Mouse (Mus musculus) large intestine, adult 2 months (tissue): Measurements from ENCODE around the gene Cysltr2. TPM values are rescaled to one million over a fixed set of nuclear protein-coding genes. Genes with fewer than 3 reads are reported as not detected.

ENCODE experiments used
- DNase-seq: peaks from one replicate; pipeline ENCODE4 v3.0.0-alpha.2; 2012; ENCODE audit warnings: low read depth, low spot score
- WGBS: fragments of 180-500 bp; shearing (Covaris S2); methylation state at CpG from one replicate; pipeline ENCODE4 v1.1.7; 2018; 5-methylcytosine and 5-hydroxymethylcytosine counted together
- polyA plus RNA-seq: library from polyadenylated mRNA; depleted of rRNA; stranded (reverse); fragments of >200 nt; gene quantifications from 2 replicates; pipeline ENCODE4 v1.2.3, GENCODE M21; 2012; rRNA removed

The Cysltr2 gene
- 3.7 and 5.3 TPM in 2 replicates for polyA plus RNA-seq

DNA sequence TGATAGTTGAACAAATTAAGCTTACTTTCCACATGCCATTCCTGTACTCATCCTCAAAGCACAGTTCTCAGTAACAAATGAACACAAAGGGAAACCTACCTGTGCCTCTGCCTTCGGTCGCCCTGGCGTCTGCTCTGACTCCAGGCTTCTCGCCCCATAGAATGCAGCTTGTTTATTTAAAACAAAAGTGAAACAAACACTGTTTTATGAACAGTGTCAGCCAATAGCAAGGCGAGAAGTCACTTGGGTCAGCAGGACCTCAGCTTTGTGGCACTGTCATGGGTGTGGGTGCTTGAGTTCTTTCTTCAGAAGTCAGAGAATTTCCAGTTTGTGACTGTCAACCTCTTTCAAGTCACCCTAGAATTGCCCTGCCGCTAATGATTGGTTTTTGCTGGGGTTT lies at the start of gene Cysltr2:
Cysltr2 (minus strand) TSS at position 178 of the 400 bp plus-strand sequence.
- 43% methylated on average over 6 of the region's 6 CpGs for WGBS
- no peak for DNase-seq

GRCm38 (mm10) chr14:73094802-73095550 lies 46.1 kb upstream of the Cysltr2 start:
- 62% methylated on average over 13 of the region's 13 CpGs for WGBS
- no peak for DNase-seq

DNA sequence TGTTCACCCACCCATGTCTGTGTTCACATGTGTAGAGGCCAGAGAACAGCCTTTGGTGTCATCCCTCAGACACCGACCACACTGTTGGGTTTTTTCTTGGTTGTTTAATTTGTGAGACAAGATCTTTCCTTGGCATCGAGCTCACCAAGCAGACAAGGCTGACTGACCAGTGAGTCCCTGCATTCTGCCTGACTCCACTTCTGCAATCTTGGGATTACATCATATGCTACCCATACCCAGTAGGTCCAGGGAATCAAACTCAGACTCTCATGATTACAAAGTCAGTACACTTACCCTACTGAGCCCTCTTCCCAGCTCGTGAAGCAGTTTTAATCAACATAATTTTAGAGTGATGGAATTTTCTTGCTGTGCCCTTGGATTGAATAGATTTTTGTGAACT lies 44.0 kb upstream of the Cysltr2 start:
- no peak for DNase-seq
- WGBS, result 87% methylated on average over 3 of the region's 3 CpGs

GRCm38 (mm10) chr14:73088224-73088623 lies 39.3 kb upstream of the Cysltr2 start:
- WGBS, result 88% methylated on average over 1 of the region's 1 CpGs
- DNase-seq, result no peak

DNA sequence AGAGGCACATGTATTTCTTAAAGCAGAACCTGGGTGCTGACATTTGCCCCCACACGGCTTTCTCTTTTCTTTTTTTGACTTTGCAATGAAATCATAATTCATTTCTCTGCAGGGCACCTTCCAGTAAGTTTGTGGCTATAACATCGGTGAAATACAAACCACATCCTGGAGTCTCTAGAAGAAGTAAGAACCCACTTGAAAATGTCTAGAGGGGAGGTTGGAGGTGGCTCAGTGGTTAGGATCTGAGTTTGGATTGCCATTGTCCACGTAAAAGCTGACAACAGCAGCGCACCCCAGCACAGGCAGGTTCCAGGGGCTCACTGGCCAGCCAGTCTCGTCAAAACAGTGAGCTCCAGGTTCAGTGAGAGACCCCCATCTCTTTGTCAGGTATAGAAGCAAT lies 38.8 kb upstream of the Cysltr2 start:
- DNase-seq, result no peak

GRCm38 (mm10) chr14:73087247-73087646 lies 38.3 kb upstream of the Cysltr2 start:
- WGBS, result 77% methylated on average over 5 of the region's 5 CpGs
- DNase-seq, result no peak

More for the DNA sequence above, 38.8 kb upstream of the Cysltr2 start:
- WGBS, result 83% methylated on average over 5 of the region's 5 CpGs

GRCm38 (mm10) chr14:73086425-73086824 lies 37.5 kb upstream of the Cysltr2 start:
- 58% methylated on average over 3 of the region's 3 CpGs for WGBS
- no peak for DNase-seq

DNA sequence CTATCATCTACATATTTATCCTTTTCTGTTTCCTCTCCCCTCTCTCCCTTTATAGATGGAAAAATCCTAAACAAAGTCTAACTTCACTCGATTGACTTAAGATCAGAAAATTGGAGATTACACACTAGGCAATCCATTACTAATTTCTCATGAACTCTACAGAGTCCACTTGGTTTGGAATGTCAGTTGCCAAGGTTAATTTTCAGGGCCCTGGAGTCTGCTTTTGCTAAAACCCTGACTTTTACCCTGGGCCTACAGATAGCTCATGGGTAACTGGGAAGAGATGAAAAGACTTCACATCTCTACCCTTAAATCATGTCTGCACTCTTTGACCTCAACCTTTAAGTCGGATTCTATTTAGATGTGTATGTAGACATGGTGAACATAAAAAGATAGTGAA lies 34.6 kb upstream of the Cysltr2 start:
- no peak for DNase-seq
- WGBS, result 58% methylated on average over 2 of the region's 2 CpGs

DNA sequence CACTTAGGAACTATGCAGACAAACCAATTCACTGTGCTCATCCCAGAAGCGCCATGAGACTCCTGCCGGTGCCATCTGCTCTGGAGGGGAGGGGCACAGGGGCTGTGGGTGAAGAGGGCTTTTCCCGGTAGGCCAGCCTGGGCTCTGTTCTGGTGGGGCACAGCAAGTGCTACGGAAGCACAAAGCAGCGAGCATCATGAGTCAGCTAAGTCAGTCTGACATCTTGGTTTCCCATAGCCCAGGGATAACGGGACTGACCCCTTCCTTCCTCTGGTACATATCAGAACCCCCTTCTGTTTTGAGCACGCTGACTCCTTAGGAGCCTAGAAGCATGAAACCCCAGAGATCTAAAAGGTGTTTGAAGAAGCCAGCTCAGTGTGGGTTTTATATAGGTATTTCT lies 15.5 kb upstream of the Cysltr2 start:
- DNase-seq, result no peak
- WGBS, result 81% methylated on average over 7 of the region's 7 CpGs

- WGBS, result 75% methylated on average over 2 of the region's 2 CpGs
- DNase-seq, result no peak
These were observed 9.8 kb upstream of the Cysltr2 start for GRCm38 (mm10) chr14:73058755-73059154.

DNA sequence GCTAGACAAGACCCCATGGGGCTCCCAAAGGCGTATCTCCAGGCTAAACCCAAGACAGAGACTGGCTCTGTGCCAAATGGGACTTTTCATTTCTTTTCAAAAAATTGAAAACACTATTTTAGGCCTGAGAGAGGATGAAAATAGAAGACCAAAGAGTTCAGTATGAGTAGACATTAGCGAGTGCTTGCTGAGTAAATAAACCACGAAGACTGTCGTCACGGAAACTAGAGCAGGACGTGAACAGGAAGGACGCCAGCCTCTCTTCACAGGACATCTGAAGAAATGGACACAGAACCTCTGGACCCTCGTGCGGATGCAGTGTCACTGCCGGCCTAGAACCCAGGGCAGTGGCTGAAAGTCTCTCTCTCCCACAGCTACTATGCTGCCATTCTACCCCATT lies 8.8 kb upstream of the Cysltr2 start:
- WGBS, result 47% methylated on average over 10 of the region's 10 CpGs
- no peak for DNase-seq

GRCm38 (mm10) chr14:73056813-73057212 lies 7.9 kb upstream of the Cysltr2 start:
- WGBS, result 84% methylated on average over 6 of the region's 6 CpGs
- DNase-seq, result no peak

- DNase-seq, result no peak
- WGBS, result 55% methylated on average over 9 of the region's 9 CpGs
These were observed 3.5 kb downstream of the Cysltr2 start for GRCm38 (mm10) chr14:73045199-73045928.

GRCm38 (mm10) chr14:73041689-73042088 lies 7.2 kb downstream of the Cysltr2 start:
- DNase-seq, result no peak
- WGBS, result 26% methylated on average over 2 of the region's 2 CpGs

- 47% methylated on average over 3 of the region's 3 CpGs for WGBS
- no peak for DNase-seq
These were observed 15.6 kb downstream of the Cysltr2 start for GRCm38 (mm10) chr14:73033290-73033689.

DNA sequence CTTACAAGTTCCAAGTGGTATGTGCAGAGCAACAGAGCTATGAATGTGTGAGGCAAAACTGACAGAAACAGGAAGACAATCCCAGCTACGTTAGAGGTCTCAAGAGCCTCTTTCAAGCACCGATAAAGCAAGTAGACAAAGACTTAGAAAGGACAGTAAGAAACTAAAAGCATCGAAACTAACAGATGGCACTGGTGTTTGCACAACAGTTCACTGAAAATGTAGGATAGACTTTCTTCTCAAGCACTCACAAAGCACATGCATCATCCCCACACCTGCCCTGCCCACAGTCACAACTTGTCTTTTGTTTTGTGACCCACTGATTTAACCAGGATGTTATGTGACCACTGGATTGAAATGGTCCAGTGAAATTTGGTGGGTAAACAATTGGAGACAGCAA lies 17.7 kb downstream of the Cysltr2 start:
- no peak for DNase-seq
- WGBS, result 86% methylated on average over 3 of the region's 3 CpGs

- no peak for DNase-seq
- 73% methylated on average over 3 of the region's 3 CpGs for WGBS
These were observed 31.6 kb downstream of the Cysltr2 start for GRCm38 (mm10) chr14:73017272-73017671.

GRCm38 (mm10) chr14:73015386-73015785 lies 33.5 kb downstream of the Cysltr2 start:
- no peak for DNase-seq
- WGBS, result 70% methylated on average over 6 of the region's 6 CpGs

GRCm38 (mm10) chr14:73013723-73014544 lies 35.0 kb downstream of the Cysltr2 start:
- no peak for DNase-seq
- 39% methylated on average over 9 of the region's 9 CpGs for WGBS

- WGBS, result 83% methylated on average over 4 of the region's 4 CpGs
- no peak for DNase-seq
These were observed 47.1 kb downstream of the Cysltr2 start for GRCm38 (mm10) chr14:73001814-73002213.
